Mouse (Mus musculus) heart, adult 9 months (tissue): ENCODE results near the gene Pdss1.

Source experiments
- DNase-seq, 2 experiments: peaks; one replicate each; pipeline ENCODE4 v3.0.0; 2022; ENCODE audit warnings: low spot score in 2 of 2

Pdss1 gene

DNA sequence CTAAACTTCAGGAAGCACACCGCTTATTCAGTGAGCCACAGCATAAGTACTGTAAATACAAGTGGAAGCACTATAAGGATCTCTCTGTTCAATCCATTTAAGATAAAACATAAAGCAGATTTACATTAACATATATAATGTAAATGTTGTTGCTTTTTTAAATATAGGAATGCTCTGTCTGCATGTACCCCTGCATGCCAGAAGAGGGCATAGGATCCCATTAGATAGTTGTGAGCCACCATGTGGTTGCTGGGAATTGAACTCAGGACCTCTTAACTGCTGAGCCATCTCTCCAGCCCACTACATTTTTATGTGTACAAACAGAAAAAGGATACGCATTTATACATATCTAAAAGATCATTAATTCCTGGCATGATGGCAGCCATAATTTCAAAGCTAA is 66.4 kb downstream of the Pdss1 start:
- DNase-seq: no peak

DNA sequence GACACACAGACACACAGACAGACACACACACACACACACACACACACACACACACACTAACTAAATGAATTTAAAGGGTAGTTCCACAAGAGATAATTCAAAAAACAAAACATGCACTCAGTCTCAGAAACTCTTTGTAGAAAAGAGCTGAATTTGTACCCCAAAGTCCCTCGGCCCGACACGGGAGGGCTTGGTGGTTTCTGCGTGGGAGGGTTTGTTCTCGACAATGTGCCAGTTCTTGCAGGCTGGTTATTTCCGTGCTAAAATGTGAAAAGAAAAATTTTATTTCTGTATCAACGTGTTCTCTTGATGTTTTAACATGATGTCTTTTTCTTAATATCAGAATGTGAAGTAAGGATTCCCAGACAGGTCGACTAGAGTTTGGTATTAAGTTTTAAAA is 66.9 kb downstream of the Pdss1 start:
- no peak for DNase-seq

DNA sequence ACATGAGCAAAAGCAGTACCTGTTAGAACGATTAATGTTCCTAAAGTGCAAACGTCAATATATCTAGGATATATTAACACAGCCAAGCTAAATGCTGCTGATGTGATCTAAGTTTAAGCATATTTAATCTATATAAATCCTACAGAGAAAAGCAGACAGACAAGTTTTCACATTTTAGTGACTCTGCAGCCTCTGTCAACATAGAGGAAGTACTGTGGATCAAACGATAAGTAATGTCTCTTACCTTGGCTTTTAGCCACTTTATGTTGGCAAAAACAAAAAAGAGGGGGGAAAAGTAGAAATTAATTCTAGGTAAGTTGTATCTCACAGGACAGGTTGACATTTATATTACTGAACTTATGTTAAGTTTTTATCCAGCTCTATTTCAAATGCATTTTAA is 67.6 kb downstream of the Pdss1 start:
- no peak for DNase-seq

DNA sequence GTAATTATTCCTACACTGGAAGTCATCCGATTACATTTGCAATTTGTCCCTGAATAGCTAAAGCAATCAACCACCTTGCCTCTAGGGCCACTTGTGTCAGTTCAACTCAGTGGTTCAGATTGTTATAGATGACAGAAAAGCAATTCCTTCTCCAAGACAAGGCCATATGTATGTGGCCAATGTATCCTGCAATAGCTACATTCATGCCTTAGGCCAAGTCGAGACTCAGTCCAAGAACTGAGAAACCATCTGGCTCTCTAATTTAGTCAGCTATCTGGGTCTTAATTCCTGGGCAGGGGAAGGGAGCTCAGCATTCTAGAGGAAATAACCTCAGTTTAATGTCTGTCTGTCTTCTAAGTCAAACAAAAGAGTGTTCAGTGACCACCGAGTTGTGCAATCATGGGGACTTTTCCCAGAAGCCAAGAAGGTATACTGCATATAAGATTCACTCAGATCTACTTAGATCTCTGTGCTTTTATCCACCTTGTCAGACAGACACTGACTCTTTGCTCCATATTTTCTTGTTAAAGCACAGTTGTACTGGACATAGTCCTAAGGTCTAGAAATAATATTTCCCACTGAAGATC is 82.2 kb downstream of the Pdss1 start:
- no peak for DNase-seq

DNA sequence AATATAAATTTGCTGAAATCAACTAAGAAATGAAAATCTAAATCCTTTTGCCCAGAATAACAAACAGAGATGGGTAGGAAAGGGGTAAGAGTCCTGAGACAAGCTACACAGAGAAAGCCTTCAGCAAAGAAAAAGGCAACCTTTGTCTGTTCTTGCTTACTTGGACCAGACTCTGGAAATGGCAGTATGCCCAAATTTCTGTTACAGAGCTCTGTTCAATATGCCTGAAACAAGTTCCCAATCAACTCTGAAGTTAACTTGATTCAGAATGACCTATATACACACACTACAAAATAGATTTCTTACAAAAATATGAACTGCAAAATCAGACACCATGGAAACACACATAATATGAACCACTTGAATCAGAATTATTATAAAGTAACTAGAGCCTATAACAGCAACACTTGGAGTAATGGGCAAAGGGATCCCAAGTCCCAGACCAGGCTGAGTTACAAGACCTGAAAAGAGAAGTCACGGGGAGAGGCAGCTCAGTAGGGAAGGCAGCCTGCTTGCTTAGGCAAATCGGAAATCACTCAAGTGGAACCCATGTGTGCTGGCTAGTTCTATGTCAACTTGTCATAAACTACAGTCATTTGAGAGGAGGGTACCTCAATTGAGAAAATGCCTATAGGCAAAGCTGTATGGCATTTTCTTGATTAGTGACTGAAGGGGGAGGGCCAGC is 90.8 kb downstream of the Pdss1 start:
- DNase-seq: no peak
